Mouse (Mus musculus) hindbrain, embryonic 14.5 days (tissue): ENCODE data around the gene Eprs. TPM values are rescaled to one million over a fixed set of nuclear protein-coding genes. Genes with fewer than 3 reads are reported as not detected.

Source experiments
- ATAC-seq: fragments of 200-750 bp; cut with Nextera tagmentation; 2 replicates; pipeline ENCODE4 v1.8.0; 2017; ENCODE audit warnings: moderate number of reproducible peaks, mild to moderate bottlenecking, moderate TSS enrichment, moderate library complexity; ENCODE audit not compliant: low FRiP score
- DNase-seq: peaks from one replicate; pipeline ENCODE4 v3.0.0-alpha.2; 2015; ENCODE audit warnings: low spot score
- H3K27ac ChIP-seq: fragments of 300-500 bp; sonication (generic); 2 replicates; pipeline ENCODE4 v1.5.1; 2014; ENCODE audit warnings: mild to moderate bottlenecking, moderate library complexity
- H3K27me3 ChIP-seq: fragments of 300-500 bp; sonication (generic); 2 replicates; pipeline ENCODE4 v1.6.1; 2014; ENCODE audit warnings: mild to moderate bottlenecking, low read length, mixed read lengths; ENCODE audit not compliant: control insufficient read depth, insufficient read depth
- H3K36me3 ChIP-seq: fragments of 300-500 bp; sonication (generic); replicated peaks from 2 replicates; pipeline ENCODE4 v1.6.1; 2014; ENCODE audit not compliant: control insufficient read depth, insufficient read depth
- H3K4me1 ChIP-seq: fragments of 300-500 bp; sonication (generic); replicated peaks from 2 replicates; pipeline ENCODE4 v1.6.1; 2014; ENCODE audit warnings: antibody characterized with exemption, low read length, mixed read lengths; ENCODE audit not compliant: control insufficient read depth, insufficient read depth
- H3K4me2 ChIP-seq: fragments of 300-500 bp; sonication (generic); replicated peaks from 2 replicates; pipeline ENCODE4 v1.6.1; 2014; ENCODE audit warnings: mild to moderate bottlenecking, moderate library complexity
- H3K4me3 ChIP-seq: fragments of 300-500 bp; sonication (generic); replicated peaks from 2 replicates; pipeline ENCODE4 v1.5.1; 2014; ENCODE audit warnings: mild to moderate bottlenecking, low read length
- H3K9ac ChIP-seq: fragments of 300-500 bp; sonication (generic); 2 replicates; pipeline ENCODE4 v1.6.1; 2014
- H3K9me3 ChIP-seq: fragments of 300-500 bp; sonication (generic); 2 replicates; pipeline ENCODE4 v1.6.1; 2016; ENCODE audit warnings: low read length; ENCODE audit not compliant: control insufficient read depth
- WGBS: fragments of 180-500 bp; shearing (Covaris S2); extraction: QIAGEN DNeasy Blood & Tissue Kit; methylation state at CpG from one replicate; pipeline ENCODE4 v1.1.7; 2014; 5-methylcytosine and 5-hydroxymethylcytosine counted together
- microRNA counts: library from miRNA; unstranded; fragments of <30 nt; microRNA quantifications from one replicate; lab custom pipeline; 2016
- microRNA-seq: library from miRNA; unstranded; fragments of <30 nt; microRNA quantifications from one replicate; pipeline ENCODE4, GENCODE M21; 2016
- polyA plus RNA-seq: library from polyadenylated mRNA; unstranded; fragments of >200 nt; fragmentation: Nextera tagmentation; extraction: Ambion mirVana; gene quantifications from 2 replicates; pipeline ENCODE4 v1.2.1, GENCODE M21; 2014

Gene Eprs
- polyA plus RNA-seq, 1 experiment from 2014 or later, result 142 TPM

DNA sequence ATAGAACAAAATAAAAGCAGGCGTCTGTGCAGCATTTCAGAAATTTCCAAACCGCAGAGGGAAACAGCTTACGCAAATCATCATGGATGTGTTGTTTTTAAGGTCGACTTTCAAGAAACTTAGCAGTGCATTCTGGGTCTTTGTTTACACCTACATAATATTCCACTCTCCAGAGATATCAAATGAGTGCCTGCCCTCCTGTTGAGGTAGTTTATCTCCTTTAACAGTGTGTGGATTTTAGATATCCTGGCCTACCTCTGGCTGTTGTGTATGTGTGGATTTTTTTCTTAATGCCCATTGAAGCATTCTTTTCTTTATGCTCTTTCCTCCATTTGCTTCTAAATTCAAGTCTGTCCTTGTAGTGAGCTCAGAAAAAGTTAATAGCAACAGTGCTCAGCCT lies 109.9 kb downstream of the Eprs start:
- no peak for DNase-seq
- no peaks in the 10 kb centered on the region for H3K36me3 ChIP-seq
- ATAC-seq, result no peak
- no peaks in the 10 kb centered on the region for H3K4me1 ChIP-seq
- 91% methylated on average over 4 of the region's 4 CpGs for WGBS
- no peak overlapping the region for H3K4me3 ChIP-seq
- no peak overlapping the region for H3K9ac ChIP-seq
- H3K4me2 ChIP-seq, result no peak overlapping the region
- no peak overlapping the region for H3K27ac ChIP-seq
- no peaks in the 10 kb centered on the region for H3K9me3 ChIP-seq
- no peaks in the 10 kb centered on the region for H3K27me3 ChIP-seq

- no peak for ATAC-seq
Measured at GRCm38 (mm10) chr1:185473437-185473836, 110.6 kb downstream of the Eprs start.

More at GRCm38 (mm10) chr1:185473437-185473836, 110.6 kb downstream of the Eprs start:
- Histone ChIP-seq H3K4me3 (no peak overlapping the region), H3K4me1 (no peaks in the 10 kb centered on the region), H3K36me3 (no peaks in the 10 kb centered on the region), H3K4me2 (no peak overlapping the region), H3K27me3 (no peaks in the 10 kb centered on the region), H3K9ac (no peak overlapping the region), H3K27ac (no peak overlapping the region), H3K9me3 (no peaks in the 10 kb centered on the region)
- 88% methylated on average over 1 of the region's 1 CpGs for WGBS
- no peak for DNase-seq

MicroRNAs encoded within 50 kb of the gene (microRNA counts, 519-probe panel; counts per million panel counts)
- 3,473 counts per million, percentile 21 among the panel's probes with 10 or more counts for microRNA mmu-miR-194 (lab: Ali Mortazavi, UCI)

Small RNA genes lying within 50 kb of the gene (microRNA-seq; reads per million reads assigned to microRNA genes)
- gene Mir194-1 (1.5 reads per million), gene Mir215 (0.97 reads per million)

Other genes starting within 250 kb of the Eprs start
- 26.8 and 28.8 TPM in 2 replicates for gene Rab3gap2, start 158.9 kb upstream of the Eprs start, polyA plus RNA-seq
- 18.4 and 21.4 TPM in 2 replicates for gene Iars2, start 33.6 kb upstream of the Eprs start, polyA plus RNA-seq
- 38.1 and 46.1 TPM in 2 replicates for gene Bpnt1, start 30.9 kb upstream of the Eprs start, polyA plus RNA-seq
- 6.8 and 8.5 TPM in 2 replicates for gene Slc30a10, start 91.8 kb downstream of the Eprs start, polyA plus RNA-seq